Mouse (Mus musculus): ENCODE results near the gene Cox10. TPM values are rescaled to one million over a fixed set of nuclear protein-coding genes. Genes with fewer than 3 reads are reported as not detected.

The Cox10 gene
- polyA plus RNA-seq, 1 experiment from 2014 or later = 21.9 TPM

GRCm38 (mm10) chr11:64041281-64041680, 38.0 kb downstream of the Cox10 start:
- no peak overlapping the region for H3K4me3 ChIP-seq
- H3K9ac ChIP-seq = no peak overlapping the region
- no peak overlapping the region for H3K4me2 ChIP-seq (replicated peaks)
- 0 out of 2 replicates have a peak, but pooled peaks cover 7% of the 10 kb centered on the region for H3K4me1 ChIP-seq
- peaks cover 4% of the 10 kb centered on the region; the same call in 1 of the 2 replicates for H3K36me3 ChIP-seq
- no peaks in the 10 kb centered on the region for H3K27me3 ChIP-seq (replicated peaks)
- no peak overlapping the region for H3K27ac ChIP-seq
- H3K9me3 ChIP-seq = no peaks in the 10 kb centered on the region
- WGBS = 79% methylated on average over 7 of the region's 7 CpGs
- no peak for ATAC-seq (ENCODE audit: low FRiP score, low read depth)

- no peak for ATAC-seq (ENCODE audit: low FRiP score, low read depth)
Observed at GRCm38 (mm10) chr11:64039600-64039999, 39.7 kb downstream of the Cox10 start.

GRCm38 (mm10) chr11:64037471-64038125, 41.7 kb downstream of the Cox10 start:
- ATAC-seq (ENCODE audit: low FRiP score, low read depth) = no peak
- Histone ChIP-seq H3K36me3 (no peaks in the 10 kb centered on the region), H3K4me3 (no peak overlapping the region), H3K4me2 (replicated peaks) (no peak overlapping the region), H3K4me1 (0 out of 2 replicates have a peak, but pooled peaks cover 7% of the 10 kb centered on the region), H3K9ac (no peak overlapping the region), H3K27ac (no peak overlapping the region), H3K27me3 (replicated peaks) (no peaks in the 10 kb centered on the region), H3K9me3 (no peaks in the 10 kb centered on the region)
- 69% methylated on average over 15 of the region's 15 CpGs for WGBS

More at GRCm38 (mm10) chr11:64039600-64039999, 39.7 kb downstream of the Cox10 start:
- Histone ChIP-seq H3K9me3 (no peaks in the 10 kb centered on the region), H3K4me1 (0 out of 2 replicates have a peak, but pooled peaks cover 7% of the 10 kb centered on the region), H3K9ac (no peak overlapping the region), H3K27me3 (replicated peaks) (no peaks in the 10 kb centered on the region), H3K4me2 (replicated peaks) (no peak overlapping the region), H3K4me3 (no peak overlapping the region), H3K36me3 (no peaks in the 10 kb centered on the region; the same call in 1 of the 2 replicates), H3K27ac (no peak overlapping the region)
- 46% methylated on average over 1 of the region's 1 CpGs for WGBS

GRCm38 (mm10) chr11:64036306-64036705, 43.0 kb downstream of the Cox10 start:
- Histone ChIP-seq H3K4me1 (0 out of 2 replicates have a peak, but pooled peaks cover 7% of the 10 kb centered on the region), H3K36me3 (no peaks in the 10 kb centered on the region), H3K9me3 (no peaks in the 10 kb centered on the region), H3K4me2 (replicated peaks) (no peak overlapping the region), H3K27me3 (replicated peaks) (no peaks in the 10 kb centered on the region), H3K27ac (no peak overlapping the region), H3K4me3 (no peak overlapping the region), H3K9ac (no peak overlapping the region)
- ATAC-seq (ENCODE audit: low FRiP score, low read depth) = no peak
- 94% methylated on average over 7 of the region's 7 CpGs for WGBS

GRCm38 (mm10) chr11:64035709-64036108, 43.6 kb downstream of the Cox10 start:
- WGBS = 93% methylated on average over 4 of the region's 4 CpGs
- no peak for ATAC-seq (ENCODE audit: low FRiP score, low read depth)

GRCm38 (mm10) chr11:64034686-64035085, 44.6 kb downstream of the Cox10 start:
- 91% methylated on average over 5 of the region's 5 CpGs for WGBS

More at GRCm38 (mm10) chr11:64035709-64036108, 43.6 kb downstream of the Cox10 start:
- Histone ChIP-seq H3K4me2 (replicated peaks) (no peak overlapping the region), H3K27me3 (replicated peaks) (no peaks in the 10 kb centered on the region), H3K36me3 (no peaks in the 10 kb centered on the region), H3K4me1 (0 out of 2 replicates have a peak, but pooled peaks cover 7% of the 10 kb centered on the region), H3K9ac (no peak overlapping the region), H3K27ac (no peak overlapping the region), H3K4me3 (no peak overlapping the region), H3K9me3 (no peaks in the 10 kb centered on the region)

GRCm38 (mm10) chr11:64027423-64027822, 51.8 kb downstream of the Cox10 start:
- Histone ChIP-seq H3K4me2 (replicated peaks) (no peak overlapping the region), H3K4me3 (no peak overlapping the region), H3K27ac (no peak overlapping the region), H3K4me1 (peaks cover 23% of the 10 kb centered on the region), H3K9me3 (no peaks in the 10 kb centered on the region), H3K36me3 (no peaks in the 10 kb centered on the region), H3K27me3 (replicated peaks) (no peaks in the 10 kb centered on the region), H3K9ac (no peak overlapping the region)
- ATAC-seq (ENCODE audit: low FRiP score, low read depth) = no peak
- WGBS = 81% methylated on average over 8 of the region's 8 CpGs

More at GRCm38 (mm10) chr11:64034686-64035085, 44.6 kb downstream of the Cox10 start:
- H3K27me3 ChIP-seq (replicated peaks) = no peaks in the 10 kb centered on the region
- no peak overlapping the region for H3K9ac ChIP-seq
- H3K4me1 ChIP-seq = 0 out of 2 replicates have a peak, but pooled peaks cover 7% of the 10 kb centered on the region
- H3K4me3 ChIP-seq = no peak overlapping the region
- H3K27ac ChIP-seq = no peak overlapping the region
- no peaks in the 10 kb centered on the region for H3K36me3 ChIP-seq
- ATAC-seq (ENCODE audit: low FRiP score, low read depth) = no peak
- H3K4me2 ChIP-seq (replicated peaks) = no peak overlapping the region
- H3K9me3 ChIP-seq = no peaks in the 10 kb centered on the region

- ATAC-seq (ENCODE audit: low FRiP score, low read depth) = no peak
- H3K4me1 ChIP-seq = peaks cover 28% of the 10 kb centered on the region
Observed at GRCm38 (mm10) chr11:64025843-64026242, 53.4 kb downstream of the Cox10 start.

GRCm38 (mm10) chr11:64024575-64024974, 54.7 kb downstream of the Cox10 start:
- Histone ChIP-seq H3K9me3 (no peaks in the 10 kb centered on the region), H3K9ac (no peak overlapping the region), H3K4me1 (peaks cover 28% of the 10 kb centered on the region), H3K36me3 (no peaks in the 10 kb centered on the region), H3K27ac (no peak overlapping the region), H3K4me3 (no peak overlapping the region), H3K4me2 (replicated peaks) (no peak overlapping the region), H3K27me3 (replicated peaks) (no peaks in the 10 kb centered on the region)
- ATAC-seq (ENCODE audit: low FRiP score, low read depth) = no peak
- WGBS = 45% methylated on average over 7 of the region's 7 CpGs

More at GRCm38 (mm10) chr11:64025843-64026242, 53.4 kb downstream of the Cox10 start:
- Histone ChIP-seq H3K27me3 (replicated peaks) (no peaks in the 10 kb centered on the region), H3K9ac (no peak overlapping the region), H3K27ac (no peak overlapping the region), H3K36me3 (no peaks in the 10 kb centered on the region), H3K4me3 (no peak overlapping the region), H3K4me2 (replicated peaks) (no peak overlapping the region), H3K9me3 (no peaks in the 10 kb centered on the region)
- 86% methylated on average over 4 of the region's 4 CpGs for WGBS

GRCm38 (mm10) chr11:64023380-64023981, 55.8 kb downstream of the Cox10 start:
- Histone ChIP-seq H3K27ac (no peak overlapping the region), H3K4me3 (no peak overlapping the region), H3K27me3 (replicated peaks) (no peaks in the 10 kb centered on the region), H3K36me3 (no peaks in the 10 kb centered on the region), H3K4me1 (peaks cover 30% of the 10 kb centered on the region), H3K9ac (no peak overlapping the region), H3K9me3 (no peaks in the 10 kb centered on the region), H3K4me2 (replicated peaks) (peak overlapping the region; percentile 40)
- ATAC-seq (ENCODE audit: low FRiP score, low read depth) = peak; percentile 69
- WGBS = 15% methylated on average over 15 of the region's 15 CpGs

- no peaks in the 10 kb centered on the region for H3K36me3 ChIP-seq
- H3K4me3 ChIP-seq = no peak overlapping the region
- 29% methylated on average over 9 of the region's 9 CpGs for WGBS
- no peak overlapping the region for H3K27ac ChIP-seq
- peak; percentile 61 for ATAC-seq (ENCODE audit: low FRiP score, low read depth)
- H3K4me2 ChIP-seq (replicated peaks) = peak overlapping the region; percentile 40
- no peak overlapping the region for H3K9ac ChIP-seq
- peaks cover 34% of the 10 kb centered on the region for H3K4me1 ChIP-seq
- no peaks in the 10 kb centered on the region for H3K9me3 ChIP-seq
- no peaks in the 10 kb centered on the region for H3K27me3 ChIP-seq (replicated peaks)
Observed at GRCm38 (mm10) chr11:64022403-64023047, 56.7 kb downstream of the Cox10 start.

- H3K4me2 ChIP-seq (replicated peaks) = no peak overlapping the region
- no peak overlapping the region for H3K27ac ChIP-seq
- no peak overlapping the region for H3K4me3 ChIP-seq
- ATAC-seq (ENCODE audit: low FRiP score, low read depth) = no peak
- H3K27me3 ChIP-seq (replicated peaks) = no peaks in the 10 kb centered on the region
- H3K9me3 ChIP-seq = no peaks in the 10 kb centered on the region
- H3K9ac ChIP-seq = no peak overlapping the region
- 89% methylated on average over 8 of the region's 8 CpGs for WGBS
- no peaks in the 10 kb centered on the region for H3K36me3 ChIP-seq
- peaks cover 29% of the 10 kb centered on the region for H3K4me1 ChIP-seq
Observed at GRCm38 (mm10) chr11:64019235-64019634, 60.0 kb downstream of the Cox10 start.

Measured in neural tube, embryonic 12.5 days (tissue).